Mouse (Mus musculus) hindbrain, embryonic 15.5 days (tissue): Measurements from ENCODE around the gene Zfp865. TPM values are rescaled to one million over a fixed set of nuclear protein-coding genes. Genes with fewer than 3 reads are reported as not detected.
A peak's percentile ranks its signal among the peaks of the same experiment; 100 is the strongest.

ENCODE experiments used
- ATAC-seq: fragments of 200-750 bp; cut with Nextera tagmentation; 2 replicates; pipeline ENCODE4 v1.8.0; 2017; ENCODE audit warnings: low read depth, moderate number of reproducible peaks, moderate TSS enrichment; ENCODE audit not compliant: low FRiP score
- H3K27ac ChIP-seq: fragments of 300-500 bp; sonication (generic); replicated peaks from 2 replicates; pipeline ENCODE4 v1.5.1; 2015; ENCODE audit warnings: mild to moderate bottlenecking, inconsistent platforms
- H3K27me3 ChIP-seq: fragments of 300-500 bp; sonication (generic); 2 replicates; pipeline ENCODE4 v1.6.1; 2015; ENCODE audit warnings: control low read depth, inconsistent platforms
- H3K36me3 ChIP-seq: fragments of 300-500 bp; sonication (generic); 2 replicates; pipeline ENCODE4 v1.6.1; 2015; ENCODE audit warnings: control low read depth, inconsistent platforms
- H3K4me1 ChIP-seq: fragments of 300-500 bp; sonication (generic); replicated peaks from 2 replicates; pipeline ENCODE4 v1.6.1; 2015; ENCODE audit warnings: control low read depth, inconsistent platforms
- H3K4me2 ChIP-seq: fragments of 300-500 bp; sonication (generic); 2 replicates; pipeline ENCODE4 v1.6.1; 2015; ENCODE audit warnings: moderate library complexity, mild to moderate bottlenecking, inconsistent platforms
- H3K4me3 ChIP-seq: fragments of 300-500 bp; sonication (generic); 2 replicates; pipeline ENCODE4 v1.5.1; 2015; ENCODE audit warnings: mild to moderate bottlenecking, inconsistent platforms
- H3K9ac ChIP-seq: fragments of 300-500 bp; sonication (generic); 2 replicates; pipeline ENCODE4 v1.6.1; 2015; ENCODE audit warnings: inconsistent platforms
- H3K9me3 ChIP-seq: fragments of 300-500 bp; sonication (generic); 2 replicates; pipeline ENCODE4 v1.6.1; 2016; ENCODE audit warnings: control low read depth, inconsistent platforms
- WGBS: fragments of 180-500 bp; shearing (Covaris S2); methylation state at CpG from one replicate; pipeline ENCODE4 v1.1.7; 2015; 5-methylcytosine and 5-hydroxymethylcytosine counted together
- polyA plus RNA-seq: library from polyadenylated mRNA; unstranded; fragments of >200 nt; fragmentation: Nextera tagmentation; extraction: Ambion mirVana; gene quantifications from 2 replicates; pipeline ENCODE4 v1.2.1, GENCODE M21; 2015

Zfp865 gene
- polyA plus RNA-seq, 1 experiment from 2014 or later = 7.5 TPM

DNA sequence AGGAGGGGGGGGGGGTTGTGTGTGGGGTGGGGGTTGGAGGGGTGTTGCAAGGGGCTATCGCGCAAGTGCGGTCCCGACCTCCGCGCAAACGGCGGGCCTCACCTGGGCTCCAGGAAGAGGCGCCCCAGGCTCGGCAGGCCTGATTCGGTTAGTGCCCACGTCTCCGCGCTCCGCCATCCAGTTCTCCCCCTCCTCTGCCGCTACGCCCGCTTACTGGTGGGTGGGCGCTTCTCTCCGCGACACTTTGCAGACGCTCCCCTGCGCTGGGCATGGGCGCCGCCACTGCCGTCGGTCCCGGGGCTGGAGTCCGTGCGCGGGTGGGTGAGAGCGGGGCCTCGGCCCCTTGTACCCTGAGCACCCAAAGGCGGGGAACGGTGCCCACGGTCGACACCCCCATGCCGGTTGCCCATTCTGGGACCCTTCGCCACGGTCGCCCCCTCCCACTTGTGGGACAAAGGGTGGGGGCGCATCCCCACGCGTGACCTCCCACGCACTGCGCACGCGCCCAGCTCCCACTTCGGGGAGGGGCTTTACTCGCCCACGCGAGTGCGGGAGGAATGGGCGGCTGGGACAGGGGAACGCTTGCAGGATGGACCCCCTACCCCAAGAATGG is 36.6 kb downstream of the Zfp865 start:
- peaks cover 84% of the 10 kb centered on the region for H3K4me1 ChIP-seq
- WGBS = 2% methylated on average over 50 of the region's 55 CpGs
- ATAC-seq = peak; percentile 21
- peak overlapping the region; percentile 78 for H3K27ac ChIP-seq
- H3K4me2 ChIP-seq = peak overlapping the region; percentile 60
- H3K4me3 ChIP-seq = peak overlapping the region; percentile 49
- H3K9me3 ChIP-seq = no peaks in the 10 kb centered on the region
- H3K9ac ChIP-seq = peak overlapping the region; percentile 56
- no peaks in the 10 kb centered on the region for H3K36me3 ChIP-seq
- H3K27me3 ChIP-seq = peaks cover 28% of the 10 kb centered on the region

DNA sequence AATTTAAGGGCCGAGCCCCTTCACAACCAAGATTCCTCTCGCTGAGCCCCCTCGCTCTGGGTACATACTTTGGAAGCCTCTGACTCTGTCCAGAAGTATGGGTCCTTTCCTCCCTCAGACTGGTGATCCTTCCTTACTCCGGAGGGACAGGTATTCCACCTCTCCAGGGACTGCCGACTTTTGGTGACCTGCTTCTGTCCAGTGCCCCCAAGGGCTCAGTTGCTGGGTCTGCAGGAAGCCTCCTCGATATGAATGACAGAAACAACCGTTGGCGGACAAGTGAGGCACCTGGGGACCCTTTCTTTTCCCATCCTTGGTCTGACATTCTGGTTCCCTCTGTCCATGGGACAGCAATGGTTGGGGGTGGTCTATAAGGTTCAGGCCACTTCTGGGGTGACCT is 37.2 kb downstream of the Zfp865 start:
- no peaks in the 10 kb centered on the region for H3K36me3 ChIP-seq
- WGBS = 23% methylated on average over 8 of the region's 8 CpGs
- H3K4me3 ChIP-seq = peak overlapping the region; percentile 49
- no peak for ATAC-seq
- peak overlapping the region; percentile 56 for H3K9ac ChIP-seq
- peaks cover 78% of the 10 kb centered on the region for H3K4me1 ChIP-seq
- H3K9me3 ChIP-seq = no peaks in the 10 kb centered on the region
- peaks cover 28% of the 10 kb centered on the region for H3K27me3 ChIP-seq
- peak overlapping the region; percentile 60 for H3K4me2 ChIP-seq
- H3K27ac ChIP-seq = peak overlapping the region; percentile 78

DNA sequence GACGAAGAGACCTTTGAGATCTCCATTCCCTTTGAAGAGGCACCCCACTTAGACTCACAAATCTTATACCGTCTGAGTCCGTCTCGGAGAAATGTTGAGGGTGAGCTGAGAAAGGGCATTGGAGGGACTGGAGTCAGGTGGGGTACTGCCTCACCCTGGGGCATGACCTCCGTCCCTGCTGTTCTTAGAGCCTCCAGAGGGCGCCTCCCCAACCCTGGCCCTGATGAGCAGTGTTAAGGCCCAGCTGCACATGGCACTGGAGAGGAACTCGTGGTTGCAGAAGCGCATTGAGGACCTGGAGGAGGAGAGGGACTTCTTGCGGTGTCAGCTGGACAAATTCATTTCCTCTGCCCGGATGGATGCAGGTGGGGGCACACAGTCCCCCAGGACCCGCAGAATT is 37.6 kb downstream of the Zfp865 start:
- Histone ChIP-seq H3K4me2 (peak overlapping the region; percentile 60), H3K36me3 (no peaks in the 10 kb centered on the region), H3K9ac (peak overlapping the region; percentile 56; the same call in 1 of the 2 replicates), H3K9me3 (no peaks in the 10 kb centered on the region), H3K4me3 (peak overlapping the region; percentile 49), H3K27me3 (peaks cover 28% of the 10 kb centered on the region), H3K27ac (no peak overlapping the region), H3K4me1 (peaks cover 73% of the 10 kb centered on the region)
- 31% methylated on average over 11 of the region's 11 CpGs for WGBS
- no peak for ATAC-seq

DNA sequence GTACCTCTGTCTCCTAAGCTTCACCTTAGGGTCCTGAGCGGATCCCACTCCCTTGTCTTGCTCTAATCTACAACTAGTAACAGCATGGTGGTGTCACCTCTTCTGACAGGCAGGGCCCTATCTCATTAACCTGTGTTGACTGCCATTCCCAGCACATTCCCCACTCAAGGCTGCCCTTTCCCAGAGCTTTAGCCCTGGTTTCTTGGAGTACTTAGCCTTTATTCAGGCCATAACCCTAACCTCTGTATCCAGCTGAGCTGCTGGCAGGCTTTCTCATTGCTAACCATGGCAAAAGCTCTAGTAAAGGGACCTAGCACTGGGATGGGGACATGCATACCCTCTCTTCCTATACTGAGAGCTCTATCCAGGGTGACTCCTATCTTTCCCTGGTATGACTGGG is 38.5 kb downstream of the Zfp865 start:
- peaks cover 71% of the 10 kb centered on the region for H3K4me1 ChIP-seq
- no peak overlapping the region for H3K9ac ChIP-seq
- H3K27ac ChIP-seq = no peak overlapping the region
- peaks cover 25% of the 10 kb centered on the region for H3K27me3 ChIP-seq
- 78% methylated on average over 1 of the region's 1 CpGs for WGBS
- ATAC-seq = no peak
- no peak overlapping the region for H3K4me2 ChIP-seq
- no peaks in the 10 kb centered on the region for H3K9me3 ChIP-seq
- no peak overlapping the region for H3K4me3 ChIP-seq
- H3K36me3 ChIP-seq = no peaks in the 10 kb centered on the region

DNA sequence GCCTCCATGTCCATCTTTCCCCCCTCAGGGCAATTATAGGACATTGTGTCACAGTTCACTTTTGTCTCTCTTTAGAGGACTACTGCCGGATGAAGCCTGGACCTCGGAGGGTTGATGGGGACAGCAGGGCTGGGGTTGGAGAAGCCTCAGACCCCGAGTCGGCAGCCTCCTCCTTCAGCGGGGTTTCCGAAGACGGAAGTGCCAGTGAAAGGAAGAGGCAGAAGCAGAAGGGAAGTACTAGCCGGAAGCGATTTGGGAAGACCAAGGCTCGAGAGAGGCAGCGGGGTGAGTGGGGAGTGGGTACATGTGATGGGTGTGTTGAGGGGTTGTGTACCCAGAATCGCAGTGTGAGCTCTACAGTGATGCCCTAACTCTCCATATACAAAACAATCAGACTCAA is 39.2 kb downstream of the Zfp865 start:
- H3K36me3 ChIP-seq = no peaks in the 10 kb centered on the region
- peak overlapping the region; percentile 96 for H3K27ac ChIP-seq
- no peak overlapping the region for H3K4me3 ChIP-seq
- peaks cover 22% of the 10 kb centered on the region for H3K27me3 ChIP-seq
- no peaks in the 10 kb centered on the region for H3K9me3 ChIP-seq
- peak overlapping the region; percentile 84 for H3K4me2 ChIP-seq
- ATAC-seq = no peak
- H3K9ac ChIP-seq = 0 out of 2 replicates have a peak overlapping the region, but pooled peaks have one; percentile 72
- WGBS = 93% methylated on average over 12 of the region's 12 CpGs
- H3K4me1 ChIP-seq = peaks cover 71% of the 10 kb centered on the region

DNA sequence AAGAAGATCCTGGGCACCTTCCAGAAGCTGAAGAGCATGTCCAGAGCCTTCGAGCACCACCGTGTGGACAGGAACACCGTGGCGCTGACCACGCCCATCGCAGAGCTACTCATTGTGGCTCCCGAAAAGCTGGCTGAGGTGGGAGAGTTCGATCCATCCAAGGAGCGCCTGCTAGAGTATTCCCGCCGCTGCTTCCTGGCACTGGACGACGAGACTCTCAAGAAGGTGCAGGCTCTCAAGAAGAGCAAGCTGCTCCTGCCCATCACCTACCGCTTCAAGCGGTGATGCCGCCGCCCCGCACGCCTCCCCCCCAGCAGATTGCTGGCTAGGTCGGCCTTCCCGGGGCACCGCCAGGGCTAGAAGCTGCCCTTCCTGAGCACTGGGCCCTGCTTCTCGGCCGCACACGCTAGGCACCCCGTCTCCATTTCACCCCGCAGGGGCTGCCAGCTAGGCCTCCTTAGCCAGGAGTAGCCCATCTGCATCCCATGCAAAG is 40.1 kb downstream of the Zfp865 start:
- no peak for ATAC-seq
- Histone ChIP-seq H3K9ac (peak overlapping the region; percentile 72), H3K9me3 (no peaks in the 10 kb centered on the region), H3K4me1 (peaks cover 71% of the 10 kb centered on the region), H3K27me3 (peaks cover 13% of the 10 kb centered on the region), H3K4me2 (peak overlapping the region; percentile 84), H3K27ac (peak overlapping the region; percentile 96), H3K36me3 (no peaks in the 10 kb centered on the region), H3K4me3 (peak overlapping the region; percentile 75)
- 2% methylated on average over 27 of the region's 27 CpGs for WGBS

DNA sequence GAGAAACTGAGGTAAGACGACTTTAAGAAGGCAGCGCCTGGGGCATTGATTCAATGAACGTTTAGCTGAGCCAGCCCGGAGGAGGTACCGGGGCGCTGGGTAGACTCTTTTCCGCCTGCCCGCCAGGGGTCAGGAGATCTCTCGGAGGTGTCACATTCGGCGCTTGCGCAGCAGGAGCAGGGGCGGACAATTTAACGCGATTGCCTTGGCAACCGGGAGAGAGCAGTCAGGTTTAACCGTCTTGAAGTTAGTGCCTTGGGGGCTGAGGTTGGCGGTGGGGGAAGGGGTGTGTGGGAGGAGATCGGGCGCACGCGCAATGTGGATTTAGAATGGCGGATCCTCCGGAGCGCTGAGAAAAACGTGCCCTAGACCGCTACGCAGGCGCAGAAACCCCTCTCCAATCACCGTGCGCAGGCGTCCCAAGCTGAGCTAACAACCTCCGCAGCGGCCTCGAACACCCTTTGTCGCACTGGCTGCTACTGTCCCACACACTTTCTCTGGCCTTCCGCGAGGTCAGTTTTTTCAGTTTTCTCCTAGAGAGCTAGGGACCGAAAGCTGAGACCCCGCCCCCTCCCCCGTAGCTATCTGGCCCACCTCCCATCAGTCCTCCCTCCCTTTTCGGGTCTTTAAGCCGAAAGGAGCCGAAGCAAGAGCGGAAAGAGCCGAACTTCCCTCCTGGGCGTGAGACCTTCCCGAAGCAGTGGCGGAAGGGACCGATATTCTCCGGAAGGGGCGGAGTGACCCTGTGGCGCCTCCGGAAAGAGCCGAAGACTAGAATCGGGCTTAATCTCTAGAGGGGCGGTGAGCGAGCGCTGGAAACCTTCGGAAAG is 41.0 kb downstream of the Zfp865 start:
- peaks cover 5% of the 10 kb centered on the region; the same call in 1 of the 2 replicates for H3K27me3 ChIP-seq
- no peaks in the 10 kb centered on the region for H3K9me3 ChIP-seq
- 0 out of 2 replicates have a peak, but pooled peaks cover 5% of the 10 kb centered on the region for H3K36me3 ChIP-seq
- ATAC-seq = peak; percentile 87
- H3K4me3 ChIP-seq = peak overlapping the region; percentile 75
- peak overlapping the region; percentile 84 for H3K4me2 ChIP-seq
- H3K27ac ChIP-seq = peak overlapping the region; percentile 96
- WGBS = under 1% methylated on average over 60 of the region's 60 CpGs
- H3K4me1 ChIP-seq = peaks cover 71% of the 10 kb centered on the region
- H3K9ac ChIP-seq = peak overlapping the region; percentile 72

DNA sequence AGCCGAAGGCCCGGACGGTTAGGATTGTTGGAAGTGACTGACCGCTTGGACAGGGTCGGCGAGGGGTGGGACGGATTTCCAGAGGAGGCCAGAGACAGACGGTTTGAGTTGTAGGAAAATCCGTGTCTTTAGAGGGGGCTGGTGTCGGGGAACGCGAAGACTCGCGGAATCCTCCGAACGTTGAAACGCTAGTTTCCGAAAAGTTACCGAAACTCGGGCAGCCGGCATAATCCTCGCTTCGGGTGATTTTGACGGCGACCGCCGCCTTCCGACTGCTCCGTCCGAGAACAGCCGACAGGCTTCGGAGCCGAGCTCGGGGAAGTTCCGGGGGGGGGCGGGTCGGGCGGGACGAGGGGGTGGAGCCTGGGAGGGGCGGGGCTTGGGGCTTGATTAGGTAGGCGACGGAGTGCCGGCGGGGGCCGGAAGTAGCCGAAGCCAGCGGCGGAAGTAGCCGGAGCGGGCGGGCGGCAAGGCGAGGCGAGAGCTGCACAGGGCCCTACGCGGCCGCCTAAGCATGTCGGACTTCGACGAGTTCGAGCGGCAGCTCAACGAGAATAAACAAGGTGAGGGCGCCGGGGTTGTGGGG is 41.7 kb downstream of the Zfp865 start, which contains the start of gene U2af2:
TSS of gene U2af2 (plus strand) at position 370 of the 586 bp plus-strand sequence.
- under 1% methylated on average over 64 of the region's 65 CpGs for WGBS
- H3K4me1 ChIP-seq = peaks cover 76% of the 10 kb centered on the region
- H3K4me2 ChIP-seq = peak within 1 kb of the TSS; percentile 84
- peaks cover 4% of the 10 kb centered on the region; the same call in 1 of the 2 replicates for H3K27me3 ChIP-seq
- ATAC-seq = peak; percentile 75
- H3K9ac ChIP-seq = peak within 1 kb of the TSS; percentile 72
- 0 out of 2 replicates have a peak, but pooled peaks cover 5% of the 10 kb centered on the region for H3K36me3 ChIP-seq
- H3K27ac ChIP-seq = peak within 1 kb of the TSS; percentile 96
- no peaks in the 10 kb centered on the region for H3K9me3 ChIP-seq
- peak within 1 kb of the TSS; percentile 75 for H3K4me3 ChIP-seq

DNA sequence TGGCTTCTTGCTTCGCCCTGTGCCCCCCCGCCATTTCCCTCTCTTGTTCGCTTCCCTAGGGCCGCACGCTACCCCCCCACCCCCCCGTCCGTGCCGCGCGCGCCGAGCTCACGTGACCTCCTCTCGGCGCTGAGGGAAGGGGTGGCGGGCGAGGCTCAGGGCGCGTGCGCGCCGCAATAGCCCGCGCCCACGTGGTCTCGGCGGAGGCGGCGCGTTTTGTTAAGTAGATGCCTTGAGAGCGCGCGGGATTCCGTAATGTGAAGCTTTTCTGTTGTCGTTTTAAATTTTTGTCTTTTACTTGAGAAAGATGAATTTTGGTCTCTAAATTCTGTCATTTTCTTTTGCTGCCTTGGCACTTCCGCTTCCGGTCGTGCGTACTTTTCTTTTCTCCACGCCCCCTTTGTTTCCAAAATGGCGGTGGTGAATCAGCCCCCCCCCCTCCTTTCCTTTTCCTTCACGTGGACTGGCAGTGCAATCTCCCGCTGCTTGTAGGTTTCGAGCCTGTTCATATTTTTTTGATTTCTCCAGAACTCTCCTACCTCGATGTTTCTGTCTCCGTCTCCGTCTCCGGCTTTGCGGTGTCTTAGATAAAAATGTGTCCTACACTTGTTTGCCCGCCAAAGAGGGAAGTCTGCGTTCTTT is 42.3 kb downstream of the Zfp865 start:
- peak overlapping the region; percentile 96 for H3K27ac ChIP-seq
- peak overlapping the region; percentile 66 for H3K9ac ChIP-seq
- peaks cover 8% of the 10 kb centered on the region; the same call in 1 of the 2 replicates for H3K36me3 ChIP-seq
- H3K4me3 ChIP-seq = peak overlapping the region; percentile 75
- no peaks in the 10 kb centered on the region for H3K9me3 ChIP-seq
- peaks cover 70% of the 10 kb centered on the region for H3K4me1 ChIP-seq
- 1% methylated on average over 49 of the region's 51 CpGs for WGBS
- peak overlapping the region; percentile 84 for H3K4me2 ChIP-seq
- ATAC-seq = peak; percentile 52
- H3K27me3 ChIP-seq = peaks cover 4% of the 10 kb centered on the region; the same call in 1 of the 2 replicates

DNA sequence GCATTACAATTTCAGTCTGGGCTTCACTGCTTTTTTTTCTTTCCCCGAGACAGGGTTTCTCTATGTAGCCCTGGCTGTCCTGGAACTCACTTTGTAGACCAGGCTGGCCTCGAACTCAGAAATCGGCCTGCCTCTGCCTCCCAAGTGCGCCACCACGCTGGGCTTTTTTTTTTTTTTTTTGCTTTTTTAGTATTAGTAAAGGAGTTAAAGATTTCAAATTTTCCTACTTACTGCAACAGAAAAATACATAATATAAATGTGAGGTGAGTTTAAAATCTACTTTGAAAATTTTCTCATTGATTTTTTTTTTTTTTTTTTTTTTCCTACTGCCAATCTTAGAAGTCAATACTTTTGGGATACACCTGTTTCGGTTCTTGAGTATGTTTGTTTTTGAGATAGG is 44.7 kb downstream of the Zfp865 start:
- Histone ChIP-seq H3K4me1 (peaks cover 46% of the 10 kb centered on the region), H3K36me3 (peaks cover 31% of the 10 kb centered on the region), H3K4me3 (no peak overlapping the region), H3K27me3 (no peaks in the 10 kb centered on the region), H3K9me3 (no peaks in the 10 kb centered on the region), H3K4me2 (no peak overlapping the region), H3K27ac (no peak overlapping the region), H3K9ac (no peak overlapping the region)
- WGBS = 98% methylated on average over 6 of the region's 6 CpGs
- ATAC-seq = no peak

DNA sequence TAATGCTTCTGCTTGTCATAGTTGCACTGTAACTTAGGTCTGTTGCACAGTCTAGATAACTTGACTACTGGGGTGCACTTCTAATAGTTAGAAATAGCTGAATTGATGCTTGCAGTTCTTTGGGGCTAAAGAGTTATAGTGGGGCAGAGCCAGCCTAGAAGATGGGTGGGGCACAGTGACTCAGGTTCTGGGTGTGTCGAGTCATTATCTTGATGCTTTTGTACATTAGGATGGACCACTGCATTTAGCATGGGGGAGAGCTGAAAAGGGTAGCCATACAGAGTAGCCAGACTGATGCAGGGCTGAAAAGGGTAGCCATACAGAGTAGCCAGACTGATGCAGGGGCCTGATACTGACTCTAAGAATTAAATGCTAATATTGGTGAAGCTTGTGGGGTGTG is 53.4 kb downstream of the Zfp865 start:
- Histone ChIP-seq H3K27ac (no peak overlapping the region), H3K4me2 (no peak overlapping the region), H3K9me3 (no peaks in the 10 kb centered on the region), H3K36me3 (peaks cover 88% of the 10 kb centered on the region), H3K9ac (no peak overlapping the region), H3K4me1 (no peaks in the 10 kb centered on the region), H3K27me3 (no peaks in the 10 kb centered on the region), H3K4me3 (no peak overlapping the region)
- WGBS = 78% methylated on average over 1 of the region's 1 CpGs
- ATAC-seq = no peak
